Mouse (Mus musculus) MEL (cell line): ENCODE results near the gene Skap2.

ENCODE experiments used
- ELF1 ChIP-seq: IDR thresholded peaks from 2 replicates; pipeline ENCODE4 v1.6.1; 2014; ENCODE audit warnings: low read depth, mild to moderate bottlenecking, inconsistent platforms, low read length, improper control_type of control experiment, moderate library complexity
- NELFE ChIP-seq: IDR thresholded peaks from 2 replicates; pipeline ENCODE4 v1.6.1; 2011; ENCODE audit warnings: low read depth, low read length, improper control_type of control experiment
- POLR2A ChIP-seq, 2 experiments: IDR thresholded peaks; 2 replicates each; pipeline ENCODE4 v1.6.1; 2011 to 2012; ENCODE audit warnings: low read length in 2 of 2, mild to moderate bottlenecking in 2 of 2, control low read depth in 1 of 2, improper control_type of control experiment in 1 of 2, low read depth in 1 of 2, moderate library complexity in 1 of 2; ENCODE audit not compliant: control insufficient read depth in 1 of 2, insufficient read depth in 1 of 2, poor library complexity in 1 of 2
- TCF12 ChIP-seq: IDR thresholded peaks from 2 replicates; pipeline ENCODE4 v1.6.1; 2014; ENCODE audit warnings: low read depth, mild to moderate bottlenecking, inconsistent platforms, low read length, improper control_type of control experiment, moderate library complexity

GRCm38 (mm10) chr6:52050062-52050461 lies 37.7 kb upstream of the Skap2 start:
- no peak for TF ChIP-seq POLR2A (IDR thresholded peaks at IDR 0.05; ENCODE audit: control insufficient read depth in 1 of 2, insufficient read depth in 1 of 2, low read depth in 1 of 2, low read length in 2 of 2, poor library complexity in 1 of 2)
- no peak for TF ChIP-seq ELF1
- no peak for TF ChIP-seq TCF12
- no peak for TF ChIP-seq NELFE
